Mouse (Mus musculus): ENCODE data around the gene Spop. TPM values are rescaled to one million over a fixed set of nuclear protein-coding genes. Genes with fewer than 3 reads are reported as not detected.
"Not testable (repeated sequence)": the region's sequence is repeated elsewhere in the genome, so short reads cannot be mapped to it uniquely, and the experiment has no call there.

The Spop gene
- polyA plus RNA-seq, 1 experiment from 2014 or later, result 102 TPM

GRCm38 (mm10) chr11:95397843-95398835 lies 15.7 kb upstream of the Spop start:
- ATAC-seq, result no peak
- no peaks in the 10 kb centered on the region for H3K27me3 ChIP-seq
- in situ Hi-C loops (cut with MboI; ENCODE audit: low pct_unique_long_range_greater_than_20kb), result loop anchor here (5.0 kb wide), 2 partner anchors 34 to 124 kb away; no protein-coding TSS in a partner anchor
- ChIA-PET POLR2A (no interaction called here), CTCF (interaction anchor here (0.6 to 7.0 kb wide), 20 partner anchors 9 to 123 kb away, joined by 3 to 59 read pairs (median 3); partner anchors contain the start of genes Slc35b1 and Spop)
- no peak for DNase-seq (ENCODE audit: low read depth, low spot score)
- TF ChIP-seq CTCF (IDR thresholded peaks at IDR 0.05), result peak; percentile 92

- ChIA-PET CTCF (interaction anchor here (0.8 to 7.0 kb wide), 2 partner anchors 121 to 122 kb away, joined by 3 to 59 read pairs; no protein-coding TSS in a partner anchor), POLR2A (no interaction called here)
Observed at GRCm38 (mm10) chr11:95399520-95400020, 14.3 kb upstream of the Spop start.

GRCm38 (mm10) chr11:95401568-95401967 lies 12.3 kb upstream of the Spop start:
- in situ Hi-C loops (cut with MboI; ENCODE audit: low pct_unique_long_range_greater_than_20kb), result loop anchor here (5.0 kb wide), 1 partner anchor 71 kb away; no protein-coding TSS in a partner anchor
- TF ChIP-seq CTCF (IDR thresholded peaks at IDR 0.05), result no peak
- no peaks in the 10 kb centered on the region for H3K27me3 ChIP-seq
- POLR2A ChIA-PET, result no interaction called here
- no peak for DNase-seq (ENCODE audit: low read depth, low spot score)
- CTCF ChIA-PET, result interaction anchor here (1.0 to 2.1 kb wide), 6 partner anchors 13 to 120 kb away, joined by 3 to 4 read pairs (median 3); partner anchors contain the start of genes Slc35b1 and Spop
- ATAC-seq, result no peak

More at GRCm38 (mm10) chr11:95399520-95400020, 14.3 kb upstream of the Spop start:
- ATAC-seq, result no peak
- no peak for DNase-seq (ENCODE audit: low read depth, low spot score)
- in situ Hi-C loops (cut with MboI; ENCODE audit: low pct_unique_long_range_greater_than_20kb), result loop anchor here (5.0 kb wide), 3 partner anchors 33 to 123 kb away; no protein-coding TSS in a partner anchor
- no peaks in the 10 kb centered on the region for H3K27me3 ChIP-seq
- no peak for TF ChIP-seq CTCF (IDR thresholded peaks at IDR 0.05)

- in situ Hi-C loops (cut with MboI; ENCODE audit: low pct_unique_long_range_greater_than_20kb), result loop anchor here (5.0 kb wide), 1 partner anchor 70 kb away; no protein-coding TSS in a partner anchor
- POLR2A ChIA-PET, result interaction anchor here (0.6 to 1.1 kb wide), 5 partner anchors 17 to 266 kb away, joined by 3 to 15 read pairs (median 4); partner anchors contain the start of gene Nxph3
- peak; percentile 15 for ATAC-seq
- no peak for TF ChIP-seq CTCF (IDR thresholded peaks at IDR 0.05)
- CTCF ChIA-PET, result interaction anchor here (1.0 to 2.1 kb wide), 6 partner anchors 12 to 119 kb away, joined by 3 to 4 read pairs (median 3); partner anchors contain the start of genes Slc35b1 and Spop
- H3K27me3 ChIP-seq, result no peaks in the 10 kb centered on the region
- DNase-seq (ENCODE audit: low read depth, low spot score), result no peak
Observed at GRCm38 (mm10) chr11:95402196-95402595, 11.7 kb upstream of the Spop start.

GRCm38 (mm10) chr11:95402658-95403101 lies 11.2 kb upstream of the Spop start:
- TF ChIP-seq CTCF (IDR thresholded peaks at IDR 0.05), result no peak
- no peak for DNase-seq (ENCODE audit: low read depth, low spot score)
- peak; percentile 52 for ATAC-seq
- no peaks in the 10 kb centered on the region for H3K27me3 ChIP-seq
- in situ Hi-C loops (cut with MboI; ENCODE audit: low pct_unique_long_range_greater_than_20kb), result loop anchor here (5.0 kb wide), 1 partner anchor 70 kb away; no protein-coding TSS in a partner anchor
- POLR2A ChIA-PET, result interaction anchor here (0.6 to 1.1 kb wide), 5 partner anchors 18 to 266 kb away, joined by 3 to 15 read pairs (median 4); partner anchors contain the start of gene Nxph3
- CTCF ChIA-PET, result interaction anchor here (1.0 to 2.1 kb wide), 5 partner anchors 12 to 118 kb away, joined by 3 to 4 read pairs (median 3); partner anchors contain the start of genes Slc35b1 and Spop

GRCm38 (mm10) chr11:95403382-95404340 lies 10.2 kb upstream of the Spop start:
- no peaks in the 10 kb centered on the region for H3K27me3 ChIP-seq
- ATAC-seq (no peak), DNase-seq (ENCODE audit: low read depth, low spot score) (no peak)
- TF ChIP-seq CTCF (IDR thresholded peaks at IDR 0.05), result no peak
- in situ Hi-C loops (cut with MboI; ENCODE audit: low pct_unique_long_range_greater_than_20kb), result loop anchor here (5.0 kb wide), 1 partner anchor 69 kb away; no protein-coding TSS in a partner anchor
- ChIA-PET POLR2A (interaction anchor here (0.5 kb wide), 1 partner anchor 24 kb away, joined by 3 read pairs; no protein-coding TSS in a partner anchor), CTCF (interaction anchor here (2.1 kb wide), 1 partner anchor 62 kb away, joined by 4 read pairs; no protein-coding TSS in a partner anchor)

GRCm38 (mm10) chr11:95405771-95406170 lies 8.1 kb upstream of the Spop start:
- CTCF ChIA-PET, result no interaction called here
- ATAC-seq, result no peak

GRCm38 (mm10) chr11:95406398-95406797 lies 7.5 kb upstream of the Spop start:
- H3K27me3 ChIP-seq; POLR2A ChIA-PET; DNase-seq (ENCODE audit: low read depth, low spot score); ATAC-seq; in situ Hi-C loops (cut with MboI; ENCODE audit: low pct_unique_long_range_greater_than_20kb): not testable (repeated sequence)
- CTCF ChIA-PET, result interaction anchor here (1.0 to 1.4 kb wide), 2 partner anchors 9 to 92 kb away, joined by 3 read pairs; no protein-coding TSS in a partner anchor

More at GRCm38 (mm10) chr11:95405771-95406170, 8.1 kb upstream of the Spop start:
- H3K27me3 ChIP-seq, result no peaks in the 10 kb centered on the region
- DNase-seq (ENCODE audit: low read depth, low spot score), result no peak
- in situ Hi-C loops (cut with MboI; ENCODE audit: low pct_unique_long_range_greater_than_20kb), result no loop called here
- POLR2A ChIA-PET, result no interaction called here
- no peak for TF ChIP-seq CTCF (IDR thresholded peaks at IDR 0.05)

All from Patski (cell line).